Mouse (Mus musculus) urinary bladder, postnatal 10 days (tissue): ENCODE data around the gene Usp12.
"Not testable (repeated sequence)": the region's sequence is repeated elsewhere in the genome, so short reads cannot be mapped to it uniquely, and the experiment has no call there.

ENCODE experiments used
- DNase-seq: peaks from one replicate; pipeline ENCODE4 v3.0.0; 2022; ENCODE audit warnings: low spot score

Usp12 gene

DNA sequence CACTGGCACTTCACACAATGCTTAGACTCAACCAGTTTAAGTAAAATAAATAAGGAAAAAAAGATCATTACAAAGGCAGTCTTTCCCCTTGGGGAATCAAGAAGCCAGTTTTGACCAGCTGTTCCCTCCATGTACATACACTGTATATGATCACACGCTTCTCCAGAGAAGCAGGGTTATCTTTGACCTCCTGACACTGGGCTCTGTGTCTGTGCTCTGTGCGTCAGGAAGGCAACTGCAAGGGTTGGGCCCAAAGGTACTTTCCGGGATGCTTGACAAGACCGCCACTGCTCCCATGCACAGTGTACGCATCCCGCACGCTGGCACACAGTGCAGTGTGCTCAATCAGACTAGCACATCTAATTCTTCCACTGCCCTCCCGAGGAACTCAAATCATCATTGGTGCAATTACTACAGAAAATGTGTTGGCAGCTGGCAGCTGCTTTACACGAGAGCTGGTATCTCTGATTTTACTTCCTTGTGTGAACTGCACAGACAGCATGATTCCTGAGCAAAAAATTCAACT, 57.8 kb downstream of the Usp12 start:
- DNase-seq = no peak

DNA sequence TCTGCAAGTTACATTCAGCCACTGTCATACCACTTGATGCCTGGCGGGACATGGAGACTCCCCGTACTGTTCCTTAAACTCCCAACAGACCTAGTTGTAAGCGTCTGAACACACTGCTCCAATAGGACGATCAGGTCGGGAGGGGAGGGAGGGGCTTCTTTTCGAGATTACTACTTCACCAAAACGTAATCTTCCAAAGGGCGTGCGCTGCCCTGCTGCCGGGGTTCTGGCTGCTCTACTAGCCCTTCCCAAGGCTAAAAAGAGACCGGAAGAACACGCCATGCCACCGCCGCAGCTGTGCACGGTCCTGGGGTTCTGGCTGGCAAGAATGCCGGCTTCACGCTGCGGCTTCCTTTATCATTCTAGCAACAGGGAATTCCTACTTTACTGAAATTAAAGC, 58.5 kb downstream of the Usp12 start:
- DNase-seq = no peak

DNA sequence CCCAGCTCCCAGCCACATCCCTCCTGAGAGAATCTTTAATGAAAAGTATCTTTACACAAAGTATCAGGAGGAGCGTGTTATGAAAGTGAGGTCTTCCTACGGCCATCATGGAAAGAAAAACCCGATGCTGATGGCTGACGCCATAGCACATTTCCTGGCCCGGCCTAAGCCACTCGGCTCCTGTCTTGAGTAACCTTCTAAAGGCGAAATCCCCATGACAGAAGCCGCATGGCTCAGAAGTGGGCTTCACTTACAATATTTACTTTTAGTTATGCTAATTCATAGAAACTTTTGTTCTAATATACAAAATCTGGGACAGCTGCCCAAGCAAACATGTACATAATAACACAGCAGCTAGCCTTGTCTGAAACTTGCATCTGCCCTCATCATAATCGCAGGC, 59.8 kb downstream of the Usp12 start:
- not testable (repeated sequence) for DNase-seq

DNA sequence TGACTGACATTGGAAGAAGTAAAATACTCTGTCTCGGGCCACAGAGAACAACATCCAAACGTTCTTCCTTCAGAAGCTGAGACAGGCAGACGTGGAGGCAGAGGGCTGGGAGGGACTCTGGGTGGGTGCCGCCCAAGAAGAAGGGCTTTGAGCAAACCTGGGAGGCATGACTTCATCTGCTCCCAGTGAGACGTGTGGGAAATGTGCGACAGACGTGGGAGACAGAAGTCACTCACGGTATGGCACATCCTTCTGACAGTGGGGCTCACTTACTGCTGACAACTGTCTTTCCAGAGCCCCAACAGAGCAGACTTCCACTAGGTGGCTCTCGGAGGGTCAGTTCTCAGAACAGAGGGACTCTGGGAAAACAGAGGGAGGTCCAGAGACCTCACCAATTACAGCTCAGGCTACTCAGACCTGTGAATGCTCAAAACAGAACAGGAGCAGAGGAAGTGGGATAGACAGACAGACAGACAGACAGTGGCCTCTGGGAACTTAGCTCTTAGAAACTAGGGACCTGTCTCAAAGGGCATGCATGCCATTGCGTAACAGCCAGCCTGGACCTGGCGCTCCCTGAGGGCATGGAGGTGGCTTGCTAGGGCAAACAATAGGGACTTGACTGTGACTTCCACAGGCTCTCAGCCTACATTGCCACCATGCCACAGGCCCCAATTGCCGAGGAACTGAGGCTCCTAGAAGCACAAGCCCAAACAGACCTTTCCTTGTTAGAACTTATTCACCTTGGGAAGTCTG, 60.7 kb downstream of the Usp12 start:
- DNase-seq = no peak

DNA sequence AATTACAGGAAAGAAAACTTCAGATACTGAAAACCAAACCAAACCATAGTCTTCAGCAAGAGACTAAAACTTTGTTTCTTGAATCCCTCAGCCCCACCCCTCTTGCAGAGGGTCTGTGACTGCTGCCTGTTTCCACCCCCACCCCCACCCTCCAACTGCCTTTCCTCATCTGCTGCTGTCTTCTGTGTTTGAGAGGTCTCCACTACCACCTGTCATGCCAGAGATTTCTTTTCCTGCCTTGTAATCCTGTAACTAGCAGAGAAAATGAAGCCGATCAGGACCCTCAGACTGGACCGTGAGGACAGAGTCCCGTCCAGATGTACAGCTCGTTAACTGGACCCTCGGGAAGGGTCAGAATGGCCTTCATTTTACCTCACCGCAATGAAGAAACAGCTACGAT, 61.4 kb downstream of the Usp12 start:
- DNase-seq = no peak

DNA sequence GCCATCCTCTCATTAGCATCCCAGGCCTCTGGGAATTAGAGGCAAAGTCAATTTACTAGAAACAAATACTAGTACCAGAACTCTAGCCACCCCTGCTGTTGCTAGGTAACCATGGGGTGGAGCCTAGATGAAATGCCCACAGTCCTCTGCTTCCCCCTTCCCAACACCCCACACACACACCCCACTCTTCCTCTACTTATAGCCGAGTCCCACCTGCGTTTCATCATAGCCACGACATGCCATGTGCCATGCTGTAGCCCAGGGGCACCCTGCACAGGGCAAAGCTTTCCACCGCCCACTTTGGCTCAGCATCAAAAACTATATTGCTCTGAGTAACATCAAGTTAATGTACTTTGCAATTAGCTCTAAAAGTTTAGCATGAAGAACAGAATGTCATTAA, 67.8 kb downstream of the Usp12 start:
- DNase-seq = no peak

DNA sequence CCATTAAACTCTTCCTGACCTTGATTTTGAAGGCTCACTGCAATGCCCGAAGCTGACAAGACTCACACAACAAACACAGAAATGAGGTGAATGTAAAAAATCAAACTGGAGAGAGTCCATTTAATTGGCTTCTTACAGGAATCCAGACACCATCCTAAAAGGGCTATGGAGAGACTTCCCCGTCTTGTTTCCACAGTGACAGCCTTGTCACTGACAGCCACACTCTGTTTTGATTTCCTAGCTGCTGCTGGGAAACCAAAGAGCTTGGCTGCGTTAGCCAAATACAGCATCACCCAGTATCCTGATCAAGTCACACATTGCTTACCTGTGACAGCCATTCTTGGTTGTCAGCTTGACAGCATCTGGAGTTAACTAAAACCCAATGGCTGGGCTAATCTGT, 69.8 kb downstream of the Usp12 start:
- DNase-seq = no peak

DNA sequence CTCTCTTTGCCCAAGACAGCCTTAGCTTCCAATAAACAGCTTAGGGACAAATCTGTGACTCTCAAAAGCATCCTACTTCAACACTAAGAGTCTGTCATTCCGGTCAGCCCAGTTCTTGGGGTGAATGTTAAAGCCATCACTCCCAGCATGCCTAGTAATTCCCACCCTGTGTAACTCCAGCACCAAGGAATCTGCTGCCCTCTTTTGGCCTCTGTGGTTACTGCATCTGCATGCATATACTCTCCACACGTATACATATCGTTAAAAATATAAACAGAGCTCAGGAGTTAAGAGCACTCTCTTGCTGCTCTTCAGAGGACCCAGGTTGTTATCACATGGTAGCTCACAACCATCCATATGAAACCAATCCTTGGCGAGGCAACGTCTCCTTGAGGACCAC, 71.4 kb downstream of the Usp12 start:
- DNase-seq = no peak

DNA sequence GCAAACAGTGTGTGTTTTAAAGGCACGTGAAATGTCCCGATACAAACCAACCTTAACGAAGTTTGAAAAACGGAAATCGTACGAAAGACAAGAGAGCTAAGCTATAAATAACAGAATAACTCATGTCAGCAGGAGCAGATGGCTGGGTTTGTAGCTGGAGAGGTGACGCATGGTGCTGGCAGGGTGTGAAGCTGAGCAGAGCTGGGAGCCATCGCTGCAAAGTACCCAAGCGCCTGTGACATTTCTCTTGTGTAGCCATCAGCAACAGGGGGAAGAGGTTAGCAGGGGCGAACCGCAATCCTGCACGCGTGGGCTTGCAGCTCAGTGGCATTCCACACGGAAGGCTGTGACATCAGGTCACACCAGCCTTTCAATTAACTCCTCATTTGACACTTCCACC, 72.6 kb downstream of the Usp12 start:
- DNase-seq = no peak

DNA sequence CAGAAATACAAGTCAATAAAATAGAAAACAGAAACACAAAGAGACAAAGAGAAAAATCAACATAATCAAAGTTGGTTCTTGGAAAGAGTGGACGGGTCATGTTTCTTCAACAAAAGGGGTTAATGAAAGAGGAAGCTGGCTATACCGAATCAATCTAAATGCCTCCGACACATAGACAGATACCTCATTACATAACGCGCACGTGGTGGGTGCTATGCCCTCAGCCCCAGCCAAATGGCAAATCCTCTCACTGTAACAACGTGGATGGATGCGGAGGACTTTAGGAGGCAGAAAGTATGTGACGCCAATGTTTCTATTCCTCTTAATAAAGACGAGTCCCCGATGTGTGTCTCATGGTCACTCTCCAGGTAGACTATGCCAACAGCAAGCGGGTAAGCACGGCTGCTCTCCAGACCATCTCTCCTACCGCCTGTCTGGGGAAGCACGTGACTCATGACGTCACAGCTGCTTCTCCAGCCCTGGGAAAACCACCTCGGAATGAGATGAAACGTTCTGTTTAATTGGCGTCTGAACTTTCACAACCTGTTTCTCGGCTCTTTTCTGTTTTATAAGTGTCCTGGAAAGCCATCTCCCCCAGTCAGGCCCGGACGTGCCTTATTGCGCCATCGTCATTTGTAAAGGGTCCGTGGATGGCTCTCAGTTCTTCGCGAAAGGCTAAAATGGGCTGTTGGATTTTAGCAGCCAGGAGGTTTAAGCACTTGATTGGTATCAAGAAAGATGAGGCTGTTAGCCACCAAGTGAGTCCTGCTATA, 75.0 kb downstream of the Usp12 start:
- DNase-seq = no peak

DNA sequence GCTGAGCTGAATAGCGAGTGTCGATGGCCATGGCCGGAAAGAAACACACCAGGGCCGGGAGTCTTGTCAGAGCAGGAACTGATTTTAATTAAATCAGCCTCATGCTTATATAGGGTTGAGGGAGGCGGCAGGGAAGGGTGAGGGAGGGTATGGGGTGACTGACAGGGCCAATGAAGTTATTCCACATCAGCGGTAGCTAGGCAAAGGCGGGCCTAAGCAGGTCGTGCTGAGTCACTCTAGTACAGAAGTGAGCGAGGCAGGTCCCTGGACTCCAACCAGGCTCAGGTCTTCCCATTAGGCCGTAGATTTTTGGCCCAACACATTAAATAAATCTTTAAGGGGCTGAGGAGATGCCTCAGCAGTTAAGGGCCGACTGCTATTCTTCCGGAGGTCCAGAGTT, 81.0 kb downstream of the Usp12 start:
- no peak for DNase-seq

DNA sequence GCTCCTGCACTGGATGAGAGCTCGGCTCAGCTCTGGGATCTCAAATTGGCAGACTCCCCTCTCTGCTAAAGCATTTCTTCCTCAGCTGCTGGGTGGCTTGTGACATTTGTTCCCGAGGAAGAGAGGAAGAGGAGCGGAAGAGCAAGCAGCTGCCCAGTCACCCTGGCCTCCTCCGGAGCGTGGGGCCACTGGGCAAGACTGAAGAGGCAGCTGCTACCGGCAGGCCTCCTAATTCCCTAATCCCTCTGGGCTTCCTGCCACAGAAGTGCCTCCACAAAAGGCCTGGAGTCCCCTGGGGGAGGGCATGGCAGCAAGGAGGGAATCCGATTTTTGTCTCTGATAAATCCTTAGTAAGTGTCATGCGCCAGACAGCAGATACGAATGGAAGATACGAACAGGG, 81.7 kb downstream of the Usp12 start:
- no peak for DNase-seq

DNA sequence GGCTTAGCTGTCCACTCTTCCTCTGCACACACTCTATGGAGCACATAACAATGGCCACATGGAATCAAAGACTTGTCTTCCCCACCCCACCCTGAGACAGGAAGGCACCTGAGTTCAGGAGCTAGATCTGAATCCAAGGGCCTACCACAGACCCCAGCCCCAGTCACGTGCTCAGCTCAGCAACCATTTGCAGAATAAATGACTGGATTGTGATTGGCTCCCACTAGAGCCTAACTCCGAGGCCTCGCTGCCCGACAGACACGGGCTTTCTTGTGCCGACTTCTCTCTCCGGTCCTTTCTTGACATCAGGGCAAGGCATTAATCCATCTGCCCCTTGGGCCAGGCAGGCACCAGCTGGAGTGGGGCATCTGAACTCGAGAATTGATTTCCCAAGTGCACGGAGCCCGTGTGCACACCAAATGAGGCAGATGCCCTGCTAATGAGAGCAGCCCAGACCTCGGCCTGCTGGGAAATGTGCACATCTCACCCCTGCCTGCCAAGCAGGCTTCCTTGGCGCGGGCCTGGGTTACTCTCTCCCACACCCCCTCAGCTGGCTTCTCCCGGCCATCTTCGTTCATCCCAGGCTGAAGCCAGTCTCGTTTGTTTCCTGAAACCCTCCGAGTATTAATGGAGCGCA, 82.4 kb downstream of the Usp12 start:
- DNase-seq = no peak

DNA sequence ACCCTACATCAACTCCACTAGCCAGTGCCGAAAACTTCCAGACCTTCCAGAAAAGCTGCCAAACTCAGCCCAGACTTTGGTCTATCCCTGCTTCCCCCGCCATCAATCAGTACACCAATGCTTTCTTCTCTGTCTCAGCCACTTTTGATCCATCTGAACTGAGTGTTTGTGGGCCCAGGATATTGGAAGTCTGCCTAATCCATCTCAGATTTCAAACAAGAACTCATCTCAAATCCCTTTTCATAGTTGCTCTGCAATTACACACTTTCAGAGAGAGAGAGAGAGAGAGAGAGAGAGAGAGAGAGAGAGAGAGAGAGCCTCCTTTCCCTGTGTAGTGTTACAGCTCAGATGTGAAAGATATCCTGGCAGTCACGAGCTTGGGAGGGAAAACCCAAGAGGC, 85.4 kb downstream of the Usp12 start:
- DNase-seq = no peak

DNA sequence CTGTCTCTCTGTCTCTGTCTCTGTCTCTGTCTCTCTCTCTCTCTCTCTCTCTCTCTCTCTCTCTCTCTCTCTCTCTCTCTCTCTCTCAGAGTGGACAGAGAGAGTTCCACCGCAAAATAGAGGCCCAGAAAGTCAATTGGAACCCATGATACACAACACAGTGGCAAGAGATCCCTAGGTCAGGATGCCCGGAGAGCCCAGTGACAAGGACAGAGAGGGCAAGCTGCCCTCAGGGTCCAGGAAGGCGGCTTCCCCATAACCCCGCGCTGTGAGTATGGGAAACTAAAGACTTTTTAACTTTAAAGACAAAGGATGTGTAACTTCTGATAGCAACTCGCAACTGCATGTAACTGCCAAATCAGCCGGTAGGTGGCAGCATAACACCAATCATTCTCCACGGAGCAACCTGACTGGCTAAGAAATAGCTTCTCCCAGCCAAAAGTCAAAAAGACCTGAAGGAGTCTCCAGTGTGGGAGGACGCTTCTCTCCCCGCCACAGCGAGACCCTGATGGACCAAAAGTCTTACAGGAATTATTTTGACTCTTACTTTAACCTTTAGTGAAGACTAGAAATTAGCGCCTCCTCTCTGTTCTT, 88.9 kb downstream of the Usp12 start:
- peak; percentile 73 for DNase-seq

DNA sequence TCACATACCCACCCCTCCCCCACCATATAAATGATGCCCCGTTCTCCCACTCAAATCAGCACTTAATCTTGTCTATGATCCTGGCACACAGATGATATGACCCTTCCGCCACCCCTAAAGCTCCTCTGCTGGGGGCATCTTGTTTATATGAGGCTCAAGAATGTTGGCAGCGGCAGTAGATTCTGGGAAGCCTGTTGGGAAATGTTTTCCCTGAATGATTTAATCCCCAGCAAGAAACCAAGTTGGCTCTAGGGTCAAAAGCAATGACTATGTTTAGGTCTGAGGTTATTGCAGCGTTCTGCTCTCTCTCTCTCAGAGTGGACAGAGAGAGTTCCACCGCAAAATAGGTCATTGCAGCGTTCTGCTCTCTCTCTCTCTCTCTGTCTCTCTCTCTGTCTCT, 89.4 kb downstream of the Usp12 start:
- DNase-seq = no peak

DNA sequence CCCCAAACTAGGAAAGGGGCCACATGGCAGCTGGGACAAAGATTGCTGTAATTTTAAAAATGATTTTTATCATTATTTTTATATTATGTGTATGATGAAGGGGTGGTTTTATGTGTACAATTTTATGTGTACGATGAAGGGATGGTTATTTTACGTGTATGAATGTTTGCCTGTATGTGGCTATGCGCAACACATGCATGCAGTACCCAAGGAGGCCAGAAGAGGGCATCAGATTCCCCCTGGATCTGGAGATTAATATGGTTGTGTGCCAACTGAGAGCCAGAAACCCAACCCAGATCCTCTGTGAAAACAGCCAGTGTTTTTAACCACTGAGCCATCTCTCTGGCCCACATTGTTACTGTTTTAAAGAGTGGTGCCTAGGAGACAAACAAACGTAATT, 90.6 kb downstream of the Usp12 start:
- DNase-seq = no peak

DNA sequence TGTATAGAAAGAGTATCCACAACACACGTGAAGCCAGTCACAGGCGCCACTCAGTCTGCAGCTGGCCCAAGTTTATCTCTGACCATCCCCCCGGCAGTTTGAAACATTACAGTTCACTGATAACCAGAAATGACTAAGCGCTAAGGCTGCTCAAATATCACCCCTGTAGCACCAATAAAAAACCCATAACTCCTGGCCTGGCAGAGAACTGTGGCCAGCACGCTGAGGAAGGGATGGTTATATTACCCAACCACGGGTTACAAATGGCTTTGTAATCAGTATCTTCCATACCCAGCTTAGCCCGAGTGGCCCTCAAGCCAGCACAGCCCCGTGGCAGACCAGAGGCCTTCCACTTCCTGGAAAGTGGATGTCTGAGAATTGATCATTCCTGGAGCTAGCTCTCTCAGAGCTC, 91.1 kb downstream of the Usp12 start:
- DNase-seq = no peak

DNA sequence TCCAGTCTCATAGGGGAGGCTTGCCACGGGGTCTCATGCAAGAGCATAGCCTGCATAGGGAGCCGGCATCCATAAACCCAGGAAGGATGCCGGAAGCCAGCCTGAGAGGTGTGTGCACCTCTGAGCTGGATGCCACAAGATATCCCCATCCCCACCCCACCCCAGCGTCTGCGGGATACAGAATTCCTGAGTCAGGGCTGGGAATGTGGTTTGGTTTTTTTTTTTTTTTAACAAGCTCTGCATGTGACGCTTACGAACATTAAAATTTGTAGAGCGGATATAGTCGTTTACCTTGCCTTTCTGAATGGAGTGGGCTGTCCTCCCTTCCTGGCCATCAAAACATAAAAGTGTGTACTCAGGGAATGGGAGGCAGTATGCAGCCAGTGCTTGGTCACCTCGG, 94.7 kb downstream of the Usp12 start:
- no peak for DNase-seq

DNA sequence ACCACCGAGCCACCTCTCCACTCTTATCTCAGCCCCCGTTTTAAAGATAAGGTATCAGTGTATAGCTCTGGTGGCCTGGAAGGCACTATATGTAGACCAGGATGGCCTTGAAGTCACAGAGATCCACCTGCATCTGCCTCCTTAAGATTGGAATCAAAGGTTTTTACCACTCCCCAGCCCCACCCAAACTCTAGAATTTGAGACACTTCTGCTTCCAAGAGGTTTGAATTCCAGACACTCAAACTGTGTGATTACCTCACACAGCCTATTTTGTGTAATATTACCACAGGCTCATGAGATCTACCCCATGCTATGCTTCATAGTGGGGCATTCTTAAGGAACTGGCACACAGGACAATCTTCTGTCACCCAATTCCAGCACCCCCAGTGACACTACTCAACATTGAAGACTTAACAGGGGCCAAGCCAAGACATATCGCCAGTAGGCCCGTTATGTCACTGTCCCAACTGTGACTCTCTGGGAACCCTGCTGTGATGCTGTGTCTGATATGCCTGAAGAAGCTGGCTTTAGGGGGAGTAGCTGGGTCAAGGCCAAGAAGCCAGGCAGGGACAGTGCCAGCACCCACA, 95.3 kb downstream of the Usp12 start:
- no peak for DNase-seq

DNA sequence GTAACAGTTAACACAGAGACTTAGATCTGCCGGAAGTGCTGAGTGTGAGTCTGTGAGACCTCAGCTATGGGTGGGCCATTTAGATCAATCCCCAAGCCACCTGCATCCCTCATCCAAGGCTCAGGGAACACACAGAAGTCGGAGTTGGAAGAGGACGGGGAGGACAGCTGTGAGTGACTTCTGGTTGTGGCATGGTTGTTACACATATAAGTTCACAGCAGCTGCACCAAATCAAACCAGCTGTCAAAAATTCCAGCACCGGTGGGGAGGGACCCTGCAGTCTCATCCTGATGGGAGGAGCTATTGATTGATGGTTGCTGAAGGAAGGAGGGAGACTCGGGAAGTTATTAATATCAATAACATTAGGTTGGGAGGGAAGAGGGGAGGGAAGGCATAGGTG, 99.3 kb downstream of the Usp12 start:
- DNase-seq = no peak

DNA sequence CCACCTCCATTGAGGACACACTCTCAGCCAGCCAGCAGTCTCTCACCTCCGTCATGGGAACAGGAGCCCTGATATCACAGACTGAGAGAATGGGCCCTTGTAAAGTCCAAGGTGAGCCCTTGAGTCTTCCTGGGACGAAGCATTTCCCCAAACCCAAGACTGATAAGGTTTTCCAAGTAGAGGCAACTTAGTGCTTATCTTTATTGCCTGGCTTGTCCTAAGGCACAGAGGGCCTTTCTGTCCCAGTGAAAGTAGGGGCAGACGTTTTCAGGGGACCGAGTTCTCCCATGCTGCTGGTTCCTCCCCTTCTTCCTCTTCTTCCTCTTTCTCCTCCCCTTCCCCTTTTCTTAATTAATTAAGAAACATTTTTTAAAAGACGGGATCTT, 101.8 kb downstream of the Usp12 start:
- no peak for DNase-seq
